Mouse (Mus musculus): ENCODE data around the gene Mpped2. TPM values are rescaled to one million over a fixed set of nuclear protein-coding genes. Genes with fewer than 3 reads are reported as not detected.

The Mpped2 gene
- total and polyA plus RNA-seq, 3 experiments: 0.04 to 0.10 TPM; not detected in 1

GRCm38 (mm10) chr2:106744086-106744485, 51.0 kb downstream of the Mpped2 start:
- H3K36me3 ChIP-seq (ENCODE audit: control insufficient read depth in 1 of 2, insufficient read depth in 2 of 2, low read length in 2 of 2): peaks cover 0 to 9% of the 10 kb centered on the region in 2 experiments; a peak in 2 of 4 replicates
- no peak overlapping the region for H3K4me3 ChIP-seq (ENCODE audit: control insufficient read depth in 1 of 2, insufficient read depth in 1 of 2, low read depth in 2 of 2, low read length in 2 of 2)
- no peak for DNase-seq (ENCODE audit: low read depth, low spot score)
- no peak overlapping the region for H3K27ac ChIP-seq (ENCODE audit: control insufficient read depth, low read depth, low read length)
- TF ChIP-seq MXI1 (IDR thresholded peaks at IDR 0.05; ENCODE audit: low read depth, low read length) (no peak), POLR2AphosphoS2 (IDR thresholded peaks at IDR 0.05; ENCODE audit: low read length) (no peak), ELF1 (IDR thresholded peaks at IDR 0.05; ENCODE audit: low read depth, low read length) (no peak), ETS1 (IDR thresholded peaks at IDR 0.05; ENCODE audit: low read depth, low read length) (no peak), BHLHE40 (IDR thresholded peaks at IDR 0.05; ENCODE audit: borderline replicate concordance, low read depth, low read length) (no peak), CTCF (IDR thresholded peaks at IDR 0.05 in 2 of 3, conservative IDR thresholded peaks at IDR 0.05 in 1 of 3; ENCODE audit: control insufficient read depth in 1 of 3, insufficient read depth in 1 of 3, low read depth in 2 of 3, low read length in 3 of 3, poor library complexity in 1 of 3, severe bottlenecking in 1 of 3) (no peak), E2F4 (IDR thresholded peaks at IDR 0.05; ENCODE audit: borderline replicate concordance, low read depth, low read length) (no peak), RAD21 (IDR thresholded peaks at IDR 0.05; ENCODE audit: low read depth, low read length) (no peak), NELFE (IDR thresholded peaks at IDR 0.05; ENCODE audit: low read depth, low read length) (no peak), TBP (IDR thresholded peaks at IDR 0.05; ENCODE audit: low read depth, low read length) (no peak), CHD2 (IDR thresholded peaks at IDR 0.05; ENCODE audit: low read length) (no peak), MYB (IDR thresholded peaks at IDR 0.05; ENCODE audit: low read depth, low read length) (no peak), UBTF (IDR thresholded peaks at IDR 0.05; ENCODE audit: borderline replicate concordance, insufficient read depth, low read depth, low read length) (no peak), GATA1 (IDR thresholded peaks at IDR 0.05; ENCODE audit: low read depth, low read length) (no peak), EP300 (IDR thresholded peaks at IDR 0.05; ENCODE audit: low read depth in 1 of 2, low read length in 2 of 2) (no peak), ZNF384 (IDR thresholded peaks at IDR 0.05; ENCODE audit: low read depth, low read length) (no peak)
- no peak overlapping the region for H3K9ac ChIP-seq (ENCODE audit: control insufficient read depth, low read depth, low read length, poor library complexity, severe bottlenecking)
- peaks cover 2 to 11% of the 10 kb centered on the region in 2 experiments; a peak in 2 of 4 replicates for H3K4me1 ChIP-seq (ENCODE audit: control insufficient read depth in 1 of 2, insufficient read depth in 2 of 2, low read length in 2 of 2)
- H3K9me3 ChIP-seq (replicated peaks; ENCODE audit: insufficient read depth, low read length): no peaks in the 10 kb centered on the region
- no peaks in the 10 kb centered on the region for H3K79me2 ChIP-seq (ENCODE audit: control insufficient read depth, insufficient read depth, low read length, poor library complexity)
- no peaks in the 10 kb centered on the region for H3K27me3 ChIP-seq (ENCODE audit: control insufficient read depth in 1 of 2, insufficient read depth in 2 of 2, low read length in 2 of 2)

GRCm38 (mm10) chr2:106744601-106745000, 51.5 kb downstream of the Mpped2 start:
- H3K27ac ChIP-seq (ENCODE audit: control insufficient read depth, low read depth, low read length): no peak overlapping the region
- no peaks in the 10 kb centered on the region for H3K9me3 ChIP-seq (replicated peaks; ENCODE audit: insufficient read depth, low read length)
- H3K4me3 ChIP-seq (ENCODE audit: control insufficient read depth in 1 of 2, insufficient read depth in 1 of 2, low read depth in 2 of 2, low read length in 2 of 2): no peak overlapping the region
- H3K9ac ChIP-seq (ENCODE audit: control insufficient read depth, low read depth, low read length, poor library complexity, severe bottlenecking): no peak overlapping the region
- H3K27me3 ChIP-seq (ENCODE audit: control insufficient read depth in 1 of 2, insufficient read depth in 2 of 2, low read length in 2 of 2): no peaks in the 10 kb centered on the region
- TF ChIP-seq RAD21 (IDR thresholded peaks at IDR 0.05; ENCODE audit: low read depth, low read length) (no peak), TCF12 (IDR thresholded peaks at IDR 0.05; ENCODE audit: low read depth, low read length) (no peak), POLR2AphosphoS2 (IDR thresholded peaks at IDR 0.05; ENCODE audit: low read length) (no peak), GABPA (IDR thresholded peaks at IDR 0.05; ENCODE audit: low read depth, low read length) (no peak), MAFK (IDR thresholded peaks at IDR 0.05; ENCODE audit: borderline replicate concordance, low read depth, low read length) (no peak), CHD2 (IDR thresholded peaks at IDR 0.05; ENCODE audit: low read length) (no peak), MYC (IDR thresholded peaks at IDR 0.05; ENCODE audit: low read depth, low read length) (no peak), ZC3H11A (IDR thresholded peaks at IDR 0.05; ENCODE audit: low read depth, low read length) (no peak), ELF1 (IDR thresholded peaks at IDR 0.05; ENCODE audit: low read depth, low read length) (no peak), EP300 (IDR thresholded peaks at IDR 0.05; ENCODE audit: low read depth in 1 of 2, low read length in 2 of 2) (no peak), MYB (IDR thresholded peaks at IDR 0.05; ENCODE audit: low read depth, low read length) (no peak), SMC3 (IDR thresholded peaks at IDR 0.05; ENCODE audit: low read depth, low read length) (no peak), E2F4 (IDR thresholded peaks at IDR 0.05; ENCODE audit: borderline replicate concordance, low read depth, low read length) (no peak), CTCF (IDR thresholded peaks at IDR 0.05 in 2 of 3, conservative IDR thresholded peaks at IDR 0.05 in 1 of 3; ENCODE audit: control insufficient read depth in 1 of 3, insufficient read depth in 1 of 3, low read depth in 2 of 3, low read length in 3 of 3, poor library complexity in 1 of 3, severe bottlenecking in 1 of 3) (no peak), GATA1 (IDR thresholded peaks at IDR 0.05; ENCODE audit: low read depth, low read length) (no peak), RCOR1 (IDR thresholded peaks at IDR 0.05; ENCODE audit: low read depth, low read length) (no peak), USF1 (IDR thresholded peaks at IDR 0.05; ENCODE audit: low read depth, low read length) (no peak), NELFE (IDR thresholded peaks at IDR 0.05; ENCODE audit: low read depth, low read length) (no peak), ZNF384 (IDR thresholded peaks at IDR 0.05; ENCODE audit: low read depth, low read length) (no peak)
- DNase-seq (ENCODE audit: low read depth, low spot score): no peak
- peaks cover 2 to 11% of the 10 kb centered on the region in 2 experiments; a peak in 2 of 4 replicates for H3K4me1 ChIP-seq (ENCODE audit: control insufficient read depth in 1 of 2, insufficient read depth in 2 of 2, low read length in 2 of 2)
- peaks cover 0 to 9% of the 10 kb centered on the region in 2 experiments; a peak in 2 of 4 replicates for H3K36me3 ChIP-seq (ENCODE audit: control insufficient read depth in 1 of 2, insufficient read depth in 2 of 2, low read length in 2 of 2)
- no peaks in the 10 kb centered on the region for H3K79me2 ChIP-seq (ENCODE audit: control insufficient read depth, insufficient read depth, low read length, poor library complexity)
